Mouse (Mus musculus) neutrophil, adult 59 days (primary cell): ENCODE data around the gene Il15. TPM values are rescaled to one million over a fixed set of nuclear protein-coding genes. Genes with fewer than 3 reads are reported as not detected.

Experiments
- total RNA-seq, 2 experiments: library from RNA; stranded (reverse); gene quantifications; 1 replicate in 1 of 2; 2 replicates in 1 of 2; pipeline ENCODE4 v1.2.4; 2023

The Il15 gene
- total RNA-seq = 10 to 100 TPM; 33.6 to 34.9 TPM

DNA sequence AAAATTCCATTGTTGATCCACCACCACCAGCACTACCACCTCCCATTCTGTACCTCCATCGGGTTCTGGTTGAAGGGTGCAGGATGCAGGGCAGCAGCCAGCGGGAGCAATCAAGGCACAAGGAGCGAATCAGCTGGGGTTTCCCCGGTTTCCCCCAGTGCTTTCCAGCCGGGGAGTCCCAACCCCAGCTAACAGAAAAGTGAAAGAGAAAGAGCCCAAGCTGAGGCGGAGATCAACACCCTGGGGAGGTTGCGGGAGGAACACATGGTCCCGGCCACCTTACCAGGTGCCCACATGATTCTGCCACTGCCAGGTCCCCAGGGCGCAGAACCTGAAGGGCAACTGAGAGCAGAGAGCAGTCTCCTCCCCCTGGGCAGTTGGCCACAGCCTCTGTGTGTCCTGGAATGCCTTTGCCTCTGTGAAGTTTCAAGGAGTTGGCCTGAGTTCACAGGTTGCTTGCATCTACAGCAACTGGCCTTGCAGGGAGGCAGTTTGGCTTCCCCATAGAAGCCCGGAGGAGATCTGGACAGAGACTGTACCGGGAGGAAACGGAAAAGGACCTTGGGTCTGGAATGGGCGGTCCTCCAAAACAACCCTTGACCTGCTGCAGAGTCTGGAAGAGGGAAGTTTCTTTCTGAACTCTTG lies at the start of gene Il15:
TSS of gene Il15 (minus strand) at position 537 of the 645 bp plus-strand sequence.

